Mouse (Mus musculus): ENCODE data around the gene Tmem262.
"Not testable (repeated sequence)": the region's sequence is repeated elsewhere in the genome, so short reads cannot be mapped to it uniquely, and the experiment has no call there.

The Tmem262 gene

GRCm38 (mm10) chr19:6079983-6080480 lies at the start of gene Tmem262:
Tmem262 (plus strand) TSS chr19:6080033.
- no peak for DNase-seq (ENCODE audit: extremely low read depth, low read depth, low spot score)

GRCm38 (mm10) chr19:6030520-6031280 lies 49.1 kb upstream of the Tmem262 start:
- DNase-seq (ENCODE audit: extremely low read depth, low read depth, low spot score): no peak

GRCm38 (mm10) chr19:6035966-6036585 lies 43.8 kb upstream of the Tmem262 start:
- no peak for DNase-seq (ENCODE audit: extremely low read depth, low read depth, low spot score)

- DNase-seq (ENCODE audit: extremely low read depth, low read depth, low spot score): no peak
Measured at GRCm38 (mm10) chr19:6037695-6038094, 42.1 kb upstream of the Tmem262 start.

DNA sequence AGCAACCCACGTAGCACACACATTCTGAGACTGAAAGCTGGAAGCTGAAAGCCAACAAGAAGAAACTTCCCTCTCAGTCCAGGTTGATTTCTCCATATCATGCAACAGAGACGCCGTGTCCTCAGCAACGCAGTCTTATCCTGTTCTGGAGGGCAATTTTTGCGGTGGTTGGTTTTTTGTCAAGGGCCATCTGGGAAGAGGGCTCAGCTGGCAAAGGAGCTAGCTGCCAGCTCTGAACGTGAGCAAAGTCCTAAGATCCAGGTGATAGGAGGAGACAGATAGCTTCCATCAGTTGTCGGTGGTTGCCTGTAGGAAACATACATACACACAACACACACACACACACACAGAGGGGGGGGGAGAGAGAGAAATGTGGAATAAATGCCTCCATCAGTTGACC lies 41.5 kb upstream of the Tmem262 start:
- no peak for DNase-seq (ENCODE audit: extremely low read depth, low read depth, low spot score)

- DNase-seq (ENCODE audit: extremely low read depth, low read depth, low spot score): no peak
Measured at GRCm38 (mm10) chr19:6040002-6040401, 39.8 kb upstream of the Tmem262 start.

GRCm38 (mm10) chr19:6042293-6042692 lies 37.5 kb upstream of the Tmem262 start:
- no peak for DNase-seq (ENCODE audit: extremely low read depth, low read depth, low spot score)

DNA sequence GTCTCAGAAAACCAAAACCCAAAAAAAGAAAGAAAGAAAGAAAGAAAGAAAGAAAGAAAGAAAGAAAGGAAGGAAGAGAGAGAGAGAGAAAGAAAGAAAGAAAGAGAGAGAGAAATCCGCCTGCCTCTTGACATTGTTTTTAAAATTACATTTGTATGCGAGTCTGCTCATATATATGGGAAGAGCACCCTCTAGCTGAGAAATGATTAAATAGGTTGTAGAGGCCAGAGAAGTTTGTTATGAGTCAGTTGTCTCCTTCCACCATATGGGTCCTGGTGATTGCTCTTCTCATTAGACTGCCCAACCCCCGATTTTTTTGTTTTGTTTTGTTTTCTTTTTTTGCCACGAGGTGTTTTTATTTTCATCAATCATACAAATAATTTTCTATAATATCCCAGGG lies 35.7 kb upstream of the Tmem262 start:
- not testable (repeated sequence) for DNase-seq (ENCODE audit: extremely low read depth, low read depth, low spot score)

GRCm38 (mm10) chr19:6045366-6046293 lies 34.2 kb upstream of the Tmem262 start:
- no peak for DNase-seq (ENCODE audit: extremely low read depth, low read depth, low spot score)

GRCm38 (mm10) chr19:6046294-6047153 lies 33.3 kb upstream of the Tmem262 start, which contains the start of gene Syvn1:
Syvn1 (plus strand) TSS chr19:6046576.
- peak; percentile 74 for DNase-seq (ENCODE audit: extremely low read depth, low read depth, low spot score)

DNA sequence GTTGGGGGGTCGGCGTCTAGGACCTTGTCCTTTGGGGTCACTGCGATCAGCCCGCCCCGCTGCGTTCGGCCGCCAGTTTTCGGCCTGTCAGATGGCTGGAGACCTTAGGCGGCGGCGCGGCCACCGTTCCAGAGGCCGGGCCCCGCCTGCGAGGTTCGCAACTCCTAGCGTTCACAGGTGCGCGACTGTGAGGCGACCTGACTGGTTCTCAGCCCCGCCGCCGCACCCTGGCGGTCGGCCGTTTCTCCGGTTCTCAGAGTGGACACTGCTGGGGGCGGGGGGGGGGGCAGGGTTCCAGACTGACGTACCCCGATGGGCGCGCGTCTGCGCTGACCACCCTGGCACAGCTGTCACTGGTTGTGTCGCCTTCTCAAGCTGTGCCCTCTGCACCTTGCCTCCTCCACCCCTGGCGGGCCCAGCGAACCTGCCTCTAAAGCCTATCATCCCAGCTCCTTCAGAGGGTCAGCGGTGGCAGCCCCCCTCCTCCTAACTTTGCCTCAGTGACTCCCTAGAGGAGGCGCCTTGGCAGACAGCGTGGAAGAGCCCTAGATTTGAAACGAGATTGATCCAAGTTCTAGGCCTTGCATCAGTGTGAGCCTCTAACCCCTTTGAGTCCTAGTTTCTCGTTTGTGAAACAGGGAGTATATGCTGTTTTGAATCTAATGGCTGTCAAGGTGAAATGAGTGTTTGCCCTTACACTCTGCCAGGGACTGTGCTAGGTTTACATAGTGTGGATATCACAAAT lies 32.5 kb upstream of the Tmem262 start:
- DNase-seq (ENCODE audit: extremely low read depth, low read depth, low spot score): no peak

DNA sequence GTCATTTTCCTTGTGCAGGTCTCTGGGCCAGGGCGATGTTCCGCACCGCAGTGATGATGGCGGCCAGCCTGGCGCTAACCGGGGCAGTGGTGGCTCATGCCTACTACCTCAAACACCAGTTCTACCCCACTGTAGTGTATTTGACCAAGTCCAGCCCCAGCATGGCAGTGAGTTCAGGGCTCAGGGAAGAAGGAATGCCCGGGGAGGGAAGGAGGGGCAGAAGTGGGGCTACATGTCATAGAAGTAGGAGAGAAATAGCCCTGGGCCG lies 32.0 kb upstream of the Tmem262 start:
- DNase-seq (ENCODE audit: extremely low read depth, low read depth, low spot score): no peak

DNA sequence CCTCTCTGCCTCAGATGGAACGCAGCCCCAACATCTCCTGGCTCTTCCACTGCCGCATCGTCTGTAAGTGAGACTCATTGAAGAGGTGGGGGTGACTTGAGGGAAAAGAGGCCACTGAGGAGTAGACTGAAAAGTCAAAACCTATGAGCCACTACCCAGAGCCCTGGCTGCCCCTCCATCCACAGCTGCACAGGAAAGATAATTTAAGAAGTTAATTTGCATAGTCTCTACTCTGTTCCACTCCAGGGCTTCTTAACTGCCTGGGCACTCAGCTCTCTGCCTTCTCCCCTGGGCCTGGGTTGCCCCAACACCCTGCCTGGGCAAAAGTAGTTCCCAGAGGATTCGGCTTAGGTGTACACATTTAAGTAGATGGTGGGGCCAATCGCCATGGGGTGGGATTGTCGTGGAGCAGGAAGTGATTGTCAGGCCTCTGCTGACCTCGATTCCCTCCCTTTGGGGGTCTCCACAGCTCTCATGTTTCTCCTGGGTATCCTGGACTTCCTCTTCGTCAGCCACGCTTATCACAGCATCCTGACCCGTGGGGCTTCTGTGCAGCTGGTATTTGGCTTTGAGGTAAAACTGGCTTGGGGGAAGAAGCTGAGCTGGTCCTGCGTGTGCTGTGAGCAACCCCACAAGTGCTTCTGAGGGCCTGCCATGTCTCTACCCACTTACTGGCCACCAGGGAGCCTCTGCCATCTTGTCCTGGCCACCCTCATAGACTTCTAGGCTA lies 31.0 kb upstream of the Tmem262 start:
- DNase-seq (ENCODE audit: extremely low read depth, low read depth, low spot score): no peak

DNA sequence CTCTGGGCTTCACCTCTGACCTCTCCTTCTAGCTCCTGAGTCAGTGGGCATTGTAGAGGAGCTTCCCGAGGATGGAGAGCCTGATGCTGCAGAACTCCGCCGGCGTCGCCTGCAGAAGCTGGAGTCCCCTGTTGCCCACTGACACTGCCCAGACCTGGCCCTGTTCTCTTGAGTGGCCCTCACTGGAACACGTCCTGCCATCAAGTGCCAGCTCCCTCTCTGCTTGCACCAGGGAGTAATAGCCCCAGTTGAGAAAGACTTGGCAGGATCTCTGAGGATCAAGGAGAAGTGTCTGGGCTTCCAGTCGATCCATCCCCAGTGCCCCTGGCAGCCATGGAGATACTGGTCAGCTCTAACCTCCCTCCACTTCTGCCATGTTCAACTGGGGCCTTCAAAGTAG lies 27.3 kb upstream of the Tmem262 start:
- no peak for DNase-seq (ENCODE audit: extremely low read depth, low read depth, low spot score)

GRCm38 (mm10) chr19:6054296-6054695 lies 25.5 kb upstream of the Tmem262 start:
- no peak for DNase-seq (ENCODE audit: extremely low read depth, low read depth, low spot score)

- no peak for DNase-seq (ENCODE audit: extremely low read depth, low read depth, low spot score)
Measured at GRCm38 (mm10) chr19:6056696-6057095, 23.1 kb upstream of the Tmem262 start.

- no peak for DNase-seq (ENCODE audit: extremely low read depth, low read depth, low spot score)
Measured at GRCm38 (mm10) chr19:6057313-6058096, 22.3 kb upstream of the Tmem262 start, which contains the start of the genes Mrpl49 and Fau. Mrpl49 (minus strand) TSS chr19:6057785. Fau (plus strand) TSS chr19:6057844.

DNA sequence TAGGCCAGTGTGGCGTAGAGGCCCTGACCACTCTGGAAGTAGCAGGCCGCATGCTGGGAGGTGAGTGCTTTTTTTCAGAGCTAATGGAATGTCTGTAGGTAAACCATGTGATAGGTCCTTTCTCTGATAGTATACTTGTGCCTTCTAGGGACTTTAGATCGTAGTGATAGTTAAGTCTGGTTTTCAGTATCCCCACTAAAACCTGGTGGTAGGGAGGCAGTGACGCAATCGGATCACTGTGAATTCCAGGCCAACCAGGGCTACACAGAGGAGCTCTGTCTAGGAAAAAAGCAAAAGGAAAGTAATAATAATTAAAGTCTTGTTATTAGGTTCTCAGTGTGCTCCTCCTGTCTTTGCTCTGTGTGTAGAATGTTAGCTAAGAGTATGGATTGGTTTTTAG lies 21.3 kb upstream of the Tmem262 start:
- DNase-seq (ENCODE audit: extremely low read depth, low read depth, low spot score): no peak
